In genomic region chr1:64448090-64448489, GRCm38 (mm10) we compare ENCODE assay signal across 8 mouse cellular contexts.
A peak's percentile ranks its signal among the peaks of the same experiment; 100 is the strongest.
DNase-seq lines count a peak whose midpoint lies in the region; ATAC-seq lines count a peak whose summit lies in the region.

No protein-coding gene starts in this region.

- 0 out of 2 replicates have a peak overlapping the region, but pooled peaks have one; percentile 1 for H3K4me3 ChIP-seq in embryonic facial prominence, embryonic 13.5 days

- no peak overlapping the region for H3K27ac ChIP-seq in embryonic facial prominence, embryonic 13.5 days

- peak; percentile 67 for DNase-seq in gastrocnemius, adult 18-20 months (ENCODE audit: low spot score)
- no peak for DNase-seq in gastrocnemius, postnatal 25 days
- peak; percentile 58 for DNase-seq in A20 (ENCODE audit: low read depth, low spot score)
- DNase-seq in adrenal gland, postnatal 14 days, result peak; percentile 77
- peak; percentile 36 for DNase-seq in large intestine, adult 2 months (ENCODE audit: low read depth, low spot score)
- peak; percentile 74 for DNase-seq in lung, postnatal 14 days
- peak; percentile 18 to 66 for DNase-seq in spleen, postnatal 10 days (ENCODE audit: low spot score in 2 of 2)

- ATAC-seq in embryonic facial prominence, embryonic 13.5 days (ENCODE audit: insufficient number of reproducible peaks, insufficient read depth, low FRiP score, low TSS enrichment, low read depth), result no peak

- H3K9me3 ChIP-seq in embryonic facial prominence, embryonic 13.5 days, result no peaks in the 10 kb centered on the region

- H3K9ac ChIP-seq in embryonic facial prominence, embryonic 13.5 days, result no peak overlapping the region; the same call in 1 of the 2 replicates

- no peaks in the 10 kb centered on the region for H3K36me3 ChIP-seq in embryonic facial prominence, embryonic 13.5 days

- 2% methylated on average over 5 of the region's 5 CpGs for WGBS in embryonic facial prominence, embryonic 13.5 days
- 2% methylated on average over 5 of the region's 5 CpGs for WGBS in large intestine, adult 2 months

- H3K4me2 ChIP-seq in embryonic facial prominence, embryonic 13.5 days, result peak overlapping the region; percentile 44

- H3K4me1 ChIP-seq in embryonic facial prominence, embryonic 13.5 days, result peaks cover 14% of the 10 kb centered on the region; the same call in 1 of the 2 replicates

- H3K27me3 ChIP-seq in embryonic facial prominence, embryonic 13.5 days, result peaks cover 9% of the 10 kb centered on the region
